Mouse (Mus musculus) small intestine, adult 2 months (tissue): ENCODE measurements at regions not wholly inside any gene's neighbourhood (a gene's known extent, or its start where the extent isn't known, plus 50 kb on each side); places are given as distances from the start of the nearest gene placed in this dataset.

Source experiments
- CTCF ChIP-seq: fragments of 200-500 bp; IDR thresholded peaks from 2 replicates; pipeline ENCODE4 v1.5.1; 2012; ENCODE audit warnings: low read depth, mild to moderate bottlenecking, control low read depth, inconsistent platforms, low read length, moderate library complexity, mixed read lengths; ENCODE audit not compliant: insufficient replicate concordance, insufficient read length; ENCODE audit errors: extremely low read depth
- POLR2A ChIP-seq: fragments of 200-500 bp; IDR thresholded peaks from 2 replicates; pipeline ENCODE4 v1.6.1; 2012; ENCODE audit warnings: low read depth, mild to moderate bottlenecking, control low read depth, inconsistent platforms, low read length, moderate library complexity

DNA sequence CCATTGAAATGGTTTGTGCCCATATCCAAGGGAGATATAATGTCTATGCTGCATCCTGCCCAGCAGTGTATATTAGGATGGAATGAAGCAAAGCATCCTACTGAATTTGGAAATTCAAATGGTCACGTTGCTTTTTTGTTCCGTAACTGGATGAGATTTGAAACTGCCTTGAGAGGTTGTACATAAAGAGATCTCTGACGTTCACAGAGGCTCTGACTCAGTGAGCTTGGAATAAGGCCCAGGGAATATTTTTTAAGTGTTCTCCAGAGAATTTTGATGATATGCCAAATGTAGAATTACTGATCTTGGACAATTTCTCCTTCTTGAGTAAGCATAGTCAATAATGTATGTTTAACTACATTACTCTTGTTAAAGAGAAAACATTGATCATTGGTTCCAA lies 104.2 kb downstream of the Aldh8a1 start:
- TF ChIP-seq POLR2A (no peak), CTCF (no peak)
